Mouse (Mus musculus) lung, embryonic 14.5 days (tissue): Measurements from ENCODE around the gene Tep1. TPM values are rescaled to one million over a fixed set of nuclear protein-coding genes. Genes with fewer than 3 reads are reported as not detected.

Source experiments
- ATAC-seq: fragments of 200-750 bp; cut with Nextera tagmentation; 2 replicates; pipeline ENCODE4 v1.8.0; 2017; ENCODE audit warnings: mild to moderate bottlenecking, moderate TSS enrichment, moderate library complexity; ENCODE audit not compliant: insufficient read depth
- DNase-seq: peaks from one replicate; pipeline ENCODE4 v3.0.0-alpha.2; 2015
- H3K27ac ChIP-seq: fragments of 300-500 bp; sonication (generic); 2 replicates; pipeline ENCODE4 v1.5.1; 2014; ENCODE audit warnings: low read depth, mild to moderate bottlenecking, moderate library complexity
- H3K27me3 ChIP-seq: fragments of 300-500 bp; sonication (generic); 2 replicates; pipeline ENCODE4 v1.6.1; 2014; ENCODE audit warnings: low read length, control low read depth; ENCODE audit not compliant: insufficient read depth
- H3K36me3 ChIP-seq: fragments of 300-500 bp; sonication (generic); 2 replicates; pipeline ENCODE4 v1.6.1; 2014; ENCODE audit warnings: control low read depth; ENCODE audit not compliant: insufficient read depth
- H3K4me1 ChIP-seq: fragments of 300-500 bp; sonication (generic); 2 replicates; pipeline ENCODE4 v1.6.1; 2014; ENCODE audit warnings: antibody characterized with exemption, control low read depth; ENCODE audit not compliant: insufficient read depth
- H3K4me2 ChIP-seq: fragments of 300-500 bp; sonication (generic); 2 replicates; pipeline ENCODE4 v1.6.1; 2014; ENCODE audit warnings: mild to moderate bottlenecking
- H3K4me3 ChIP-seq: fragments of 300-500 bp; sonication (generic); 2 replicates; pipeline ENCODE4 v1.5.1; 2014; ENCODE audit warnings: low read depth, low read length
- H3K9ac ChIP-seq: fragments of 300-500 bp; sonication (generic); 2 replicates; pipeline ENCODE4 v1.6.1; 2014
- H3K9me3 ChIP-seq: fragments of 300-500 bp; sonication (generic); 2 replicates; pipeline ENCODE4 v1.6.1; 2016; ENCODE audit warnings: low read depth, low read length, control low read depth
- CTCF ChIP-seq: IDR thresholded peaks from 2 replicates; pipeline ENCODE4 v1.5.1; 2016; ENCODE audit warnings: antibody characterized with exemption, low read depth
- WGBS: fragments of 180-500 bp; shearing (Covaris S2); extraction: QIAGEN DNeasy Blood & Tissue Kit; methylation state at CpG from one replicate; pipeline ENCODE4 v1.1.7; 2014; 5-methylcytosine and 5-hydroxymethylcytosine counted together
- polyA plus RNA-seq: library from polyadenylated mRNA; unstranded; fragments of >200 nt; fragmentation: Nextera tagmentation; extraction: Ambion mirVana; gene quantifications from 2 replicates; pipeline ENCODE4 v1.2.1, GENCODE M21; 2014

The Tep1 gene
- polyA plus RNA-seq, 1 experiment from 2014 or later: 6.1 TPM

- 0 out of 2 replicates have a peak, but pooled peaks cover 3% of the 10 kb centered on the region for H3K4me1 ChIP-seq
- no peak overlapping the region for H3K9ac ChIP-seq
- 89% methylated on average over 8 of the region's 8 CpGs for WGBS
- no peak overlapping the region for H3K4me2 ChIP-seq
- no peaks in the 10 kb centered on the region for H3K9me3 ChIP-seq
- H3K27me3 ChIP-seq: peaks cover 3% of the 10 kb centered on the region
- no peak for TF ChIP-seq CTCF
- H3K4me3 ChIP-seq: no peak overlapping the region
- no peak overlapping the region for H3K27ac ChIP-seq
- DNase-seq (no peak), ATAC-seq (no peak)
- no peaks in the 10 kb centered on the region for H3K36me3 ChIP-seq
These were observed 21.3 kb upstream of the Tep1 start for GRCm38 (mm10) chr14:50891621-50892020.

- ATAC-seq (no peak), DNase-seq (no peak)
- no peak for TF ChIP-seq CTCF
- Histone ChIP-seq H3K4me3 (no peak overlapping the region), H3K27me3 (no peaks in the 10 kb centered on the region), H3K27ac (no peak overlapping the region), H3K9me3 (no peaks in the 10 kb centered on the region), H3K9ac (no peak overlapping the region), H3K4me2 (no peak overlapping the region), H3K4me1 (no peaks in the 10 kb centered on the region), H3K36me3 (no peaks in the 10 kb centered on the region)
- WGBS: 83% methylated on average over 6 of the region's 6 CpGs
These were observed 6.0 kb upstream of the Tep1 start for GRCm38 (mm10) chr14:50876236-50876950.

- Histone ChIP-seq H3K4me1 (no peaks in the 10 kb centered on the region), H3K27ac (no peak overlapping the region), H3K27me3 (no peaks in the 10 kb centered on the region), H3K4me2 (no peak overlapping the region), H3K36me3 (no peaks in the 10 kb centered on the region), H3K4me3 (no peak overlapping the region), H3K9ac (no peak overlapping the region), H3K9me3 (no peaks in the 10 kb centered on the region)
- ATAC-seq (no peak), DNase-seq (no peak)
- 78% methylated on average over 6 of the region's 6 CpGs for WGBS
- TF ChIP-seq CTCF: no peak
These were observed 5.4 kb upstream of the Tep1 start for GRCm38 (mm10) chr14:50875591-50876230.

GRCm38 (mm10) chr14:50875175-50875574 is 4.8 kb upstream of the Tep1 start:
- no peak for TF ChIP-seq CTCF
- DNase-seq (no peak), ATAC-seq (no peak)
- no peaks in the 10 kb centered on the region for H3K36me3 ChIP-seq
- H3K4me3 ChIP-seq: no peak overlapping the region
- H3K9ac ChIP-seq: no peak overlapping the region
- no peak overlapping the region for H3K4me2 ChIP-seq
- no peaks in the 10 kb centered on the region for H3K27me3 ChIP-seq
- WGBS: 86% methylated on average over 3 of the region's 3 CpGs
- no peaks in the 10 kb centered on the region for H3K9me3 ChIP-seq
- H3K27ac ChIP-seq: no peak overlapping the region
- H3K4me1 ChIP-seq: no peaks in the 10 kb centered on the region

GRCm38 (mm10) chr14:50871284-50871683 is 924 bp upstream of the Tep1 start:
- TF ChIP-seq CTCF: no peak
- DNase-seq (no peak), ATAC-seq (no peak)
- Histone ChIP-seq H3K9me3 (no peaks in the 10 kb centered on the region), H3K36me3 (0 out of 2 replicates have a peak, but pooled peaks cover 3% of the 10 kb centered on the region), H3K4me1 (no peaks in the 10 kb centered on the region), H3K9ac (no peak overlapping the region), H3K4me2 (peak overlapping the region; percentile 69; the same call in 1 of the 2 replicates), H3K4me3 (no peak overlapping the region), H3K27me3 (no peaks in the 10 kb centered on the region), H3K27ac (no peak overlapping the region)
- whole genome bisulfite sequencing: 76% methylated on average over 2 of the region's 2 CpGs

GRCm38 (mm10) chr14:50870805-50871143 is 414 bp upstream of the Tep1 start:
- peak overlapping the region; percentile 61 for H3K9ac ChIP-seq
- no peak for DNase-seq
- 0 out of 2 replicates have a peak, but pooled peaks cover 3% of the 10 kb centered on the region for H3K36me3 ChIP-seq
- no peaks in the 10 kb centered on the region for H3K9me3 ChIP-seq
- ATAC-seq: peak; percentile 59
- H3K27ac ChIP-seq: no peak overlapping the region
- H3K27me3 ChIP-seq: no peaks in the 10 kb centered on the region
- no peaks in the 10 kb centered on the region for H3K4me1 ChIP-seq
- TF ChIP-seq CTCF: no peak
- peak overlapping the region; percentile 51 for H3K4me3 ChIP-seq
- 3% methylated on average over 5 of the region's 5 CpGs for WGBS
- H3K4me2 ChIP-seq: peak overlapping the region; percentile 69

- Histone ChIP-seq H3K9ac (no peak overlapping the region), H3K9me3 (no peaks in the 10 kb centered on the region), H3K4me1 (no peaks in the 10 kb centered on the region), H3K27ac (no peak overlapping the region), H3K36me3 (0 out of 2 replicates have a peak, but pooled peaks cover 3% of the 10 kb centered on the region), H3K4me2 (no peak overlapping the region), H3K27me3 (no peaks in the 10 kb centered on the region), H3K4me3 (no peak overlapping the region)
- no peak for TF ChIP-seq CTCF
- DNase-seq (no peak), ATAC-seq (no peak)
- 91% methylated on average over 5 of the region's 5 CpGs for WGBS
These were observed 1.7 kb downstream of the Tep1 start for GRCm38 (mm10) chr14:50868656-50869055.
